21 mouse cellular contexts compared by ENCODE assay signal in the genomic region with DNA sequence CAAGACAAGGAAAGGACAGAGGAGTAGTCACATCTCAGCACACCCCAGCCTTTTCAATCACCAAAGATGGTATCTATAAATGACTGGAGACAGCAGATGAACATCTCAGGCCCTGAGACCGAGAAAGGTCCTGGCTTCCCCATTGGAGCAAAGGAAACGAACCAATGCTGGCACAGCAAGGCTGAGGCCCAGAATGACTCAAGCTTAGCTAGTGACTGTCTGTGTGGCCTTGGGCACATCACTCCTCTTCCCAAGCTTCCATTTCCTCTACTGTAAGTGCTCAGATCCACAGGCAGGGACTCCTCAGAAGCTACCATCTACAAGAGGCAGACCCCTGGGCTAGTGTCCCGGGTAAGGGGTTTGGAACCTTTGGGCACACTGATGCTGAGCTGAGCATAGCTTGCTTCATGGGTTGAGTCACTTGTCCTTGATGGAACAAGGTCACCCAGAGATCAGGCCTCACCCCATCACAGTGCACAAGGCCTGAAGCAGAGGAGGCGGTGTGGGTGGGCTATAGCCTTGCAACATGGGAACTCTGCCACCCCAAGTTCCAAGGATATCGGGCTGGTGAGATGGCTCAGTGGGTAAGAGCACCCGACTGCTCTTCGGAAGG. TPM values are rescaled to one million over a fixed set of nuclear protein-coding genes. Genes with fewer than 3 reads are reported as not detected.
DNase-seq lines count a peak whose midpoint lies in the region; ATAC-seq and TF ChIP-seq lines count a peak whose summit lies in the region.
"Had no signal": no experiment of that assay in that cellular context is flagged by ENCODE, and none has a peak within 500 bp of the region (broad histone marks: within the 10 kb centered on the region; RNA-seq: fewer than 3 reads in every experiment).

No protein-coding gene starts in this region.

- no peak overlapping the region for H3K9ac ChIP-seq in kidney, postnatal 0 days (ENCODE audit: low read depth, low read length)
- H3K9ac ChIP-seq: embryonic facial prominence, embryonic 12.5 days; forebrain, embryonic 13.5 days; forebrain, postnatal 0 days; heart, embryonic 12.5 days; hindbrain, embryonic 15.5 days had no signal

- DNase-seq in kidney, postnatal 0 days (ENCODE audit: low spot score) = no peak
- no peak for DNase-seq in kidney, postnatal 36 days
- peak; percentile 89 for DNase-seq in adrenal gland, adult 8-10 months
- DNase-seq in adrenal gland, postnatal 14 days = peak; percentile 86
- DNase-seq in layer of hippocampus, postnatal 25 days (ENCODE audit: extremely low spot score in 1 of 2, low spot score in 1 of 2) = no peak
- DNase-seq in embryo, embryonic 11 days = no peak
- DNase-seq: cerebellum, adult 11 months; cerebellum, adult 8-10 months; cerebellum, postnatal 14 days; forebrain, postnatal 0 days; gastrocnemius, postnatal 14 days; heart, postnatal 36 days had no signal

- no peaks in the 10 kb centered on the region for H3K27me3 ChIP-seq in kidney, postnatal 0 days (ENCODE audit: insufficient read depth, low read length)
- H3K27me3 ChIP-seq: embryonic facial prominence, embryonic 12.5 days; forebrain, embryonic 13.5 days; heart, embryonic 12.5 days; hindbrain, embryonic 15.5 days had no signal

- H3K4me1 ChIP-seq in kidney, postnatal 0 days (replicated peaks; ENCODE audit: insufficient read depth, low read length) = no peaks in the 10 kb centered on the region
- peaks cover 22% of the 10 kb centered on the region for H3K4me1 ChIP-seq in brown adipose tissue, adult 24 weeks (ENCODE audit: control insufficient read depth, insufficient read depth, insufficient read length, low read length)
- H3K4me1 ChIP-seq: embryonic facial prominence, embryonic 12.5 days; forebrain, embryonic 13.5 days; hindbrain, embryonic 15.5 days had no signal

- H3K4me3 ChIP-seq in kidney, postnatal 0 days (replicated peaks; ENCODE audit: low read depth, low read length) = no peak overlapping the region
- no peak overlapping the region for H3K4me3 ChIP-seq in brown adipose tissue, adult 24 weeks (ENCODE audit: insufficient read depth, low read depth, low read length)
- H3K4me3 ChIP-seq: embryonic facial prominence, embryonic 12.5 days; forebrain, embryonic 13.5 days; heart, embryonic 12.5 days; hindbrain, embryonic 15.5 days had no signal

- H3K9me3 ChIP-seq in kidney, postnatal 0 days (replicated peaks; ENCODE audit: low read length) = no peaks in the 10 kb centered on the region
- H3K9me3 ChIP-seq: embryonic facial prominence, embryonic 12.5 days; forebrain, embryonic 13.5 days; heart, embryonic 12.5 days; hindbrain, embryonic 15.5 days had no signal

- WGBS in kidney, postnatal 0 days = 91% methylated on average over 7 of the region's 7 CpGs

- peaks cover 31% of the 10 kb centered on the region for H3K36me3 ChIP-seq in kidney, postnatal 0 days (ENCODE audit: insufficient read depth, low read length)

- 0 out of 2 replicates have a peak, but pooled peaks have one; percentile 33 for ATAC-seq in kidney, postnatal 0 days (replicated peaks; ENCODE audit: low FRiP score, low read depth)
- ATAC-seq: forebrain, embryonic 13.5 days; forebrain, postnatal 0 days; inflammation-experienced regulatory T-cells, adult 6 months; intestine, postnatal 0 days had no signal

- no peak for TF ChIP-seq CTCF in kidney, postnatal 0 days (IDR thresholded peaks at IDR 0.05; ENCODE audit: low read depth)

- no peak overlapping the region for H3K27ac ChIP-seq in kidney, postnatal 0 days
- H3K27ac ChIP-seq in brown adipose tissue, adult 24 weeks (replicated peaks; ENCODE audit: low read depth, low read length) = 0 out of 2 replicates have a peak overlapping the region, but pooled peaks have one; percentile 21
- H3K27ac ChIP-seq: embryonic facial prominence, embryonic 12.5 days; forebrain, embryonic 13.5 days; hindbrain, embryonic 15.5 days had no signal

- H3K4me2 ChIP-seq in kidney, postnatal 0 days (ENCODE audit: low read length) = no peak overlapping the region
- H3K4me2 ChIP-seq: embryonic facial prominence, embryonic 12.5 days; forebrain, embryonic 13.5 days; heart, embryonic 12.5 days; hindbrain, embryonic 15.5 days had no signal

RNA-seq across cellular contexts. Expression of a gene that starts 17.1 kb away (rescaled TPM):
- 0.72 and 0.78 TPM in 2 replicates for polyA plus RNA-seq in kidney, postnatal 0 days (2015; fragmentation: Nextera tagmentation; extraction: Ambion mirVana)
- total RNA-seq in adrenal gland, adult 8-10 months (2022) = 100 to 1,000 TPM in 2 of 4 experiments, 10 to 100 TPM in 2; 88.3 to 136 (median 104) TPM
- total RNA-seq in adrenal gland, postnatal 14 days (2021) = 12.1 and 16.9 TPM in 2 replicates
- polyA plus RNA-seq in brown adipose tissue, adult 24 weeks (2012; ENCODE audit: insufficient read depth, insufficient read length, missing spikeins) = 0.67 TPM in 1 of 2 replicates, not detected in the other
- total RNA-seq in layer of hippocampus, postnatal 25 days (2021) = 10 to 100 TPM; 14.3 to 14.4 TPM
- total RNA-seq: common myeloid progenitor, adult 5-6 weeks; ES-E14 had no signal
- polyA plus RNA-seq: inflammation-experienced regulatory T-cells, adult 6 months had no signal

Comparison
In these comparisons a context has a peak if more than half of its experiments do, and no peak if none do; other contexts are left out.
1. DNase-seq: peak in adrenal gland, adult 8-10 months (single experiment) and adrenal gland, postnatal 14 days (single experiment); none in kidney, postnatal 0 days (single experiment), kidney, postnatal 36 days (0 of 2), layer of hippocampus, postnatal 25 days (0 of 2) and embryo, embryonic 11 days (single experiment).